Mouse (Mus musculus) left cerebral cortex, adult 11 months (tissue): ENCODE results near the gene Tnfsf4.
A peak's percentile ranks its signal among the peaks of the same experiment; 100 is the strongest.

Experiments used
- DNase-seq: peaks from one replicate; pipeline ENCODE4 v3.0.0; 2022; ENCODE audit warnings: low spot score

The Tnfsf4 gene

DNA sequence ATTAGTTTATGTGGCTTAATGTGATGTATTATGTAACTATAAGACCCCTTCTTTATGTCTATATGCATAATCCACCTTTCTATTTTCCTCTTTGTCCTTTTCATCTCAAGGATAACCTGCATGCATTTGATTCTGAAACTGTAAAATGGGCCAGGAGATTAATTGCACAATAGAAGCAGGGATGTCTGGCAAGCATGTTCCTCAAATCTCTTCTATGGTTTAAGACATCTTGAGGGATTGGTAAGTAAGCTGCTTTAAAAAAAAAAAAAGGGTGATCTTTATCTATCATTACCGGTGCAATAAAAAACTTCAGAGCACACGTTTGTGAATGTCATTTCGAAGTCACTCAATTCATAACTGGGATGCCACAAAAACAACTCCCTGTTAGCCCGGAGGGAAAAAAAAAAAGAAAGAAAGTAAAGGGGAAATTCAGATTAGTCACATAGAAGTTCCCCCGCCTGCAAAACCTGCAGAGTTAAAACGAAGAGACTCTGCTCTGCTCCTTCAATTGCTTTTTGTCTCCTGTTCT lies at the start of gene Tnfsf4:
Tnfsf4 (plus strand) TSS at position 479 of the 529 bp plus-strand sequence.
- DNase-seq = no peak

DNA sequence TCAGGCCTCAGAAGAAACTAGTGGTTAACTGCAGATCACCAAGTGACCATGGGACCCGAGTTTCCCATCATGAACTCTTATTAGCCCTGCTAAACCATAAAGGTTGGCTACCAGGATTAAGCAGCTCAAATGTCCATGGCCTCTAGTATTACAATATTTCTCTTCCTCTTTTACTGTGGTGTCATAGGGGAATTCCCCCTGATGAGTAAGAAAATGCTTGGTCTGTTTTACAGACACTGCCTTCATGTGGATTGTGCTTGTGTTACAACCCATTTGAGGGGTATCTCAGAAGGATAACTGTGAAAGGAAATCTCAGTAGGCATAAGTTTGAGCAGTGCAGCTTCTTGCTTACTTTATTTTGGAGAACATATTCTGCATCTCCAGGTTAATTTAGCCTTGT lies 44.2 kb upstream of the Tnfsf4 start:
- DNase-seq = no peak

DNA sequence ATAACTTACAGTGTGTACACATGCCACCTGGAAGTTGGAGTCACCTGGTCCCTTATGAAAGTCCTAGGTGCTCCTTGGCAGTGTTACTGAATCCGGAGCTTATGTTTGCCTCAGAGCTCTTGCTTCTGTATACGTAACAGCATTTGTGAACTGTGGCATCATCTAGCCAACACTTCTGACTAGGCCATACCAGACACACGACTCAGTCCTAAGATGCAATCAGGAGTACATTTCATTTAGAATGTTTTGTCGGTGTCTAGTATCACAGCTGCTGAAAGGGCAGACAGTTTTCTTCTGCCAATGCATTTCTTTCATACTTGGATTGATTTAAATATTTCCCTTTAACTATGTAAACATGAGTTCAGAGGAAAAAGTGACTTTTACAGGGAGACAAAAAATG lies 30.2 kb upstream of the Tnfsf4 start:
- DNase-seq = no peak

DNA sequence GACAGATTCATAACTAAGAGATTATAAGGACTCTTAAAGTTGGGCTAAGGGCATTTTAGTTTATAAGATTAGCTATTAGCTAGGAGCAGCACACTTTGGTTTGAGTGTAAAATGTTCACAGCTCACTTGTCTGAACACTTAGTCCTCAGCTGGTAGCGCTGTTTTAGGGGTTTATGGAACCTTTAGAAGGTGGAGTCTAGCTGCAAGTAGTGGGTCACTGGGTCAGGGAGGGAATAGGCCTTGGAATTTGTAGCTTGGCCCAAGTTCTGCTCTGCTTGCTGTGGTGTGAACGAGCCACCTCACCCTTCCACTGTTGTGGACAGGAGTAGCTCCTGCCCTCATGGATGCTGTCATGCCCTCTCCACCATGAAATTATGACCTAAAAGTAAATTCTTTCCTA lies 23.3 kb upstream of the Tnfsf4 start:
- DNase-seq = no peak

DNA sequence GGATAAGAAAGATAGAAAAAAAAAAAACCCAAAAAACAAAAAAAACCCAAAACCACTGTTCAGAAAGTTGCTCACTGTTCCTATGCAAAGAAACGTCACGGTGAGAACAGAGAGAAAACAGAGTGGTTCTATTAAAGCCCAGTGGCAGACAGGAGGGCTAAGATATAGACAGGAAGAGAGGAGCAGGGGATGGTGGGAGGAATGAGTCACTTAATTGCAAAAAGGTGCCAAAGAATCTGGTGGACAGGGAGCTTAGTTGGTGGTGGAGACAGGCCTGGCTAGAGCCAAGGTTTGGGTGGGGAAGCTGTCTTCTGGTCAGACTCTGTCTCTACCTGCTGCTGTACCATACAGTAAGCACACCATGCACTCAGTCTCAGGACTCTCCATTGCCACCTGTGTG lies 19.3 kb upstream of the Tnfsf4 start:
- DNase-seq = no peak

DNA sequence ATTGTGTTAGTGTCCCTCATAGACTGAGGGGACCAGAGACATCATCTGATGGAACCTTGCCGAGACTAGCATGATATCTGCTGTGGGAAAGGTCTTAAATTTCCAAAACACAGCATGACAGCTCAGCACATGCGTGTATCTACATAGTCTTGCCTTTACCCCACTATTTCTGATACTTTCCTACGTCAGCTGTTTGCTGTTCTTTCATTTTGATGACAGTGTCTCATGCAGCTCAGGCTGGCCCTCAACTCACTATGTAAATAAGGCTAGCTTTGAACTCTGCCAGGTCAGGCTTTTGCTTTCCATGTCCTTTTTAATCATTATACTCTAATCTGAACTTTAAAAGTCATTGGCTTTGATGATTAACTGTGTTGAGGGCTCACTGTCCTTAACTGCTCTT lies 16.6 kb upstream of the Tnfsf4 start:
- no peak for DNase-seq

DNA sequence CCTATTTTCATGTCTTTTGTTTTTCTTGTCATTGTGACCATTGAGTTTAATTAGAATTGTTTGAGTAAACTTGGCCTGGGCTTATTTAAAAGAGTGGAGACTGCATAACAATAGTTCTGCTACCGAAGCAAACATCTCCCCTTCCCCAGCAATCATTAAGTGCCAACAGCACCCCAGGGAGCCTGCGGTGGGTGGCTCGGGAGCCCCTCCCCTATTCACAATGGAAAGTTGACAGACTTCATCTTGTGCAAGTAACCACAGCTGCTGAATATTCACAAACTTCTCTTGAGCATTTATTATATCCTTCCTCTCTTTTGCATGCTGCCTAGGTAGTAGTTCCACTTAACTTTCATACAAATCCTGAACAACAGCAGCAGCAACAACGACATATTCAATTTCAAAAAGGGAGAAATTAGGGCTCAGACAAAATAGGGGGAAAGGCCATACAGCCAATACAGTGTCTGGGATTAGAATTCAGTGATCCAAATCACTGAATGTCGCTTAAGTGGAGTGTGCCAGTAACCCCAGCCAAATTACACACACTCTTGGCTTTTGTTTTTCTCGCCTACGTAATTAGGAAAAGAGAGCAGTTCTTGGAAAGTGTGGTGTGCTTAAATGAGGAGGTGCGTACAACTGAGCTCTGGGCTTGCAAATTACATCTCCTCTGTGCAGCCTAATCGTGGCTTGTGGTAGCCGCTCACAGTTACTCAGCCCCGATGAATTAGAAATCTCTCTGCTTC lies 15.4 kb upstream of the Tnfsf4 start:
- DNase-seq = no peak

DNA sequence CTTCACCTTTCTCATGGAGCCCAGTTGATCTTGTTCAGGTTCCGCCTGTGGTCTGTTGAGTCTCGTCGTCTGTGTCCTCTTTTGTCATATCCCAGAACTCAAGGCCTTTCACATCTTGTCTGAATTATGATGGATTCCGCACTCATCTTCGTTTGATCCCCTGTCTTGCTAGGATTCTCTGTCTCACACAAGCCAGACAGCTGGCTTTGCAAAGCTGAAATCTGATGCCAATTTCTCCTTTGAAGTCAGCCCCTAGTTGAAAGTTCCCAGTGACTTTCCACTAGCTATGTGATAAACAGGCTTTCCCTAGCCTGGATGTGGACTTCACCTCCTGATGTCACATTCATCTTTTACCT lies 14.8 kb upstream of the Tnfsf4 start:
- DNase-seq = no peak

DNA sequence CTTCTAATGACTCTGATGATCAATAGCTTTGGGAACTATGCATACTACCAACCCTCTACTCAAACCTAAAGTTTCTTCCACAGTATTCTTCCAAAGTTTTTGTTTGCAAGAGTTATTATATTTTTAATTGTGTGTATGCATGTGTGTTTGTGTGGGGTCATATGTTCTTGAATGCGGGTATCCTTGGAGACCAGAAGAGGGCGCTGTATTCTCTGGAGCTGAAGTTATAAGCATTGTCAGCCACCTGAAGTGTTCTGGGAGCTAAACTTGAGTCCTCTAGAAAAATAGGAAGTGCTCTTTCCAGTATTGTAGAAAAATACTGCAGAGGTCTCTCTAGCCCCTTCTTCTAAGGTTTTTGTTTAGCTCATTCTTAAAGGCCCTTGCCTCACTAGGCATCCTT lies 5.1 kb upstream of the Tnfsf4 start:
- DNase-seq = no peak

DNA sequence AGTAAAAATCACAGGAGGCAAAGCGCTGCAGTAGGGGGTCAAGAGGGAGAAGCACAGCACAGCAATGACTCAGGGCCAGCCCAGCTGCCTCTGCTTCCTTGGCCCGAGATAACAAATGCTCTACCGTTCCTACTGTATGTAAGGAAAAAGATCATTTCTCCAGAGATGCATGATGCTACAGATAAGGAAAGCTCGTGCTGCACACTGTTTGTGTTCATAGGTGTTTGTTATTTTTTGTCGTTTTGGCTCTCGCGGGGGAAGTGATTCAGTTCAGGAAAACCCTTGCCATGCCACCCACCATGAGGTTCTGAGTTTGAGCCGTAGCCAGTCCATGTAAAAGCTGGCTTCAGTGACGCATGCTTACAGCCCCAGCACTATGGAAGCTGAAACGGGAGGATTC lies 2.3 kb upstream of the Tnfsf4 start:
- DNase-seq = no peak

DNA sequence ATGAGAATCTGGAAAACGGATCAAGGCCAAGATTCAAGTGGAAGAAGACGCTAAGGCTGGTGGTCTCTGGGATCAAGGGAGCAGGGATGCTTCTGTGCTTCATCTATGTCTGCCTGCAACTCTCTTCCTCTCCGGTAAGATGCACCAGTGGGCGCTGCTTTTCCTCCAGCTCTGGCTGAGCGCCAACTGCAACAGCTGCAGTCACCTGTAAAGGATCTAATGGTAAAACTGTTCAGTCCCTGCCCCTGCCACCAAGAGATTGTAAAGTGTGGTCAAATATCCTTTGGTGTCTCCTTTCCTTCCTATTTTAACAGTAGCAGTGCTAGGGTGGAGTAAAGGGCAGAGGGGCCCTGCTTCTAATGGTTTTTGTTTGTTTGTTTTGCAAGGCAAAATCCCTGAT lies 401 bp downstream of the Tnfsf4 start:
- DNase-seq = no peak

DNA sequence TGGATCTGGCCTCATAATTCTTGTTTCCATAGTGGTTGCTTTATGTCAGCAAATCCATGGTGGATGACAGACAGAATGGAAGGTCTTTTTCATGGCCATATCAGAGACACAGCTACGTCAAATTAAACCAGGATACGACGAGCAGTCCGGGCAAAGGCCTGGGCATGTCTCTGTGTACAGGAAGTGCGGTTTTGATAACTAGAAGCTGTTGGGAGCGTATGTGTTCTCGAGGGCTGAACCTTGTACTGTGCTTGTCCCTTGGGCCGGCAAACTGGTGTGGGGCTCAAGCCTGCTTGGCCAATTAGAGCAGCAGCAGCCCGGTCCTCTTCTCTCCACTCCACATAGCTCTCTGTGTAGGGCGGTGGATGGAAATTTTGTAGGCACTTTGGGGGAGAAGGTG lies 1.1 kb downstream of the Tnfsf4 start:
- DNase-seq = no peak

DNA sequence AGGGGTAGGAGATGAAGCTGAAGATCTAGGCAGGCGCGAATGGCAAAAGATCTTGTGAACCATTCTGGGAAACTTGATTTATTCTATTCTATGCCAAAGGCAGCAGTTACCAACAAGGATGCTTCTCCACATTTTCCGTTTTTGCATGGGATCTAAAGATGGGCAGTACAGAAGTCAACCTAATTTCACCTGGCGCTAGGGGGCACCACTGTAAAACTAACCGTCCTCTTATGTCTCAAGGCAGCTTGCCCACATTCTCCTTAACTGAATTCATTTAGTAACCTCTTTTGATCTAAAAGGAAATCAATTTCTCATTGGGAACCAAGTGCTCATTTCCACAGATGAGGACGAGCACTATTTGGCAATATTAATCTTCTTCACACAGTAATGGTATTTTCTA lies 4.9 kb downstream of the Tnfsf4 start:
- peak; percentile 57 for DNase-seq

DNA sequence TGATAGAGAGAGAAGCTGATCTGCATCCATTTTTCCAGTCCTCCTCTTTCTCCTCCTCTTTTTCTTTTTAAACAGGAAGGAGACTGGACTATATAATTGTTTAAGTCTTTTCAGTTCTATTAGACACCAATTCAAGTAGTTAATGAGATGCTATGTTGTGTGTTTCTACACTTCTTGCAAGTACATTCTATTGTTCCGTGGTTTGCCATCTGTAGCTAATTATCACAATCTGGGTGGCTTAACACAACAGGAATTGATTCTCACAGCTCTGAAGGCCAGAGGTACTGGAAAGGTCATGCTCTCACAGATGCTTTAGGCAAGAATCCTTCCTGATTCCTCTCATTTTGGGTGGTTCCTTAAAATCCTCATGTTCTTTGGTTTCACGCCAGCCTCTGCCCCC lies 7.9 kb downstream of the Tnfsf4 start:
- no peak for DNase-seq

DNA sequence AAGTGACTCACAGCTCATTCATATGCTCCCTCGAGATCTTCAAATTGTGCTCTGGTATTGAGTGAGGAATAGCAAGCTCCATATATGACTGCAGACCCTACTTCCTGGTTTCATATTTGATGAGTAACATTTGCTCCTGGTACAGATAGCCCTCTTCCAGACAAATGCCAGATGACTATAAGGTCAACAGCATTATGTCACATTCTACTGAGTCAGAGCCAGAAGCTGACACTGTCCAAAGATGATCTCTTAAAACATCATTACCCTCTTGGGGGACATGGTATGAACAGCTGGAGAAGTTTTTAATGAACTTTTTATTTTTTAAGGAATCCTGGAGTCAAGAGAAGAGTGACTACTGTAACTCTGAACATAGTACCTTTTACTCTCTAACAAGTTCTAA lies 11.3 kb downstream of the Tnfsf4 start:
- no peak for DNase-seq

DNA sequence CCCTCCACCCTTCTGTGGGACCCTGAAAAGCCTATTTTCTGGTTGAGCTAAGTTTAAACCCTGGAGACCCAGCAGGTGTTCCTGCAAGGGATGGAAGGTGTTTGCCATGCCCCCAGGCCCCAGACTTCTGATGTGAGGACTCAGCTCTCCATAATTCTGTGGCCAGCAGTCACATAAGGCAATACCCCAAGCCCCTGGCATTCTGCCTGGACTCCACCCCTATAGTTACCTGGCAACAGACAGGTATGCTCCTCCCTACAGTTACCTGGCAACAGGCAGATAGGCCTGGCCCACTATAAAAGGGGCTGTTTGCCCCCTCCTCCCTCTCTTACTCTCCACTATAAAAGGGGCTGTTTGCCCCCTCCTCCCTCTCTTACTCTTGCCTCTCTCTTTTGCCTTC lies 24.7 kb downstream of the Tnfsf4 start:
- no peak for DNase-seq

DNA sequence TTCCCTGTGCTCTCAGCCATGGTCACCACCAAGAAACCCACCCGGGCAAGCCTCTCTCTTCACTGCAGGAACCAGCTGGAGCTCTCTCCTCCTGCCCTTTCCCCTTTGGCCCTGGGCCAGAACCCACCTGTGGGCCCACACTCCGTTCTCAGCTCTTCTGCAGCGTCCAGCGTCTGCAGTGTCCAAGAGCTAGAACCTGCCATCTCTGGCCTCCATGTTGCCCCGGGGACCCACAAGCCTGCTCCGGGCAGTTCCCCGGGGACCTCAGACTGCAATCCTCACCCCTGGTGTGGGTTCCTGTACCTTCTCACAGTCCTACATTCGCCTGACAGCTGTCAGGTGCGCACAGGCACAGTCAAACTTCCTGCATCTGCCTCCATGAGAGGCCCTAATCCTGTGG lies 25.4 kb downstream of the Tnfsf4 start:
- DNase-seq = no peak

DNA sequence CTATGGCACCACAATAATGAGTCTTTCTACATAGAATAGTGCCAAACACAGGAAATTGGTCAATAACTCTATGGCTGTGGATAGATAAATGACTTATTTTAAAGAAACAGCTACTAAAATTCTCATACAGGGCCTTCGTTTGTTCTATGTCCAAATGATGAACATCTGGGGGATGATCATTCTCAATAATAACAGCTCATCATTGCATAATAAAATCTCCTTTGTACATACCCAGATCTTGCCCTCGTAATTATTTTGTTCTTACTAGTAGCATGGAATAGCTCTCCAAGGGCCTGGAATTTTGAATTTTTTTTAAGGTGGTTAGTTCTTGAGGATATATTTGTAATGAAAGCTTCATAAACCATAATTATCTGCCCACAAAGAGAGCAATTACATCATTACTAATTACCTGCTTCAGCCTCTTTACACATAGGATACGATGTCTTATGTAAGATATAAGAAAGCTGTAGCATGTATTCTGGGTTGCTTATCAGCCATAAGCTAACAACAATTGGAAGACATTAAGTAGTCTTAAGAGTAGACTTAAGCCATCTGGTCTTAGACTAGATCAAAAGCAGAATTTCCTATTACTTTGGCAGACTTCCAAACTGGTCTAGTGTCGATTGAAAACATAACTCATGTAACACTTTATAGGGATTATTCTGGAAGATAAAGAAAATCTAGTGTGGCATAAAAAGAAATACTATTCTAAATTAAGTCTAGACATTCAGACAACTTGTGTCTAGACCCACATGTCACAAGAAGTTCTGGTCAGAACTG lies 31.3 kb downstream of the Tnfsf4 start:
- DNase-seq = no peak

DNA sequence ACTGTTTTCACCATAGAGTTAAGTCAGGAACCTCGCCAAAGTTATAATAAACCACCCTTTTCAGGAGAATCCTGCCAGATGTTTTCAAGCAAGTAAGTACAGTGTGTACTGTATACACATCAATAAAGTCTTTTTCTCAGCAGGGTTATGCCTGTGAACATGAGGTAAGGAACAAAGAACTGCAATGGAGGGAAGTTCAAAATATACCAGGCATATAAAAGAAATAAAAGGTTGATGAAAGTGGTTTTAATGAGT lies 31.8 kb downstream of the Tnfsf4 start:
- no peak for DNase-seq

DNA sequence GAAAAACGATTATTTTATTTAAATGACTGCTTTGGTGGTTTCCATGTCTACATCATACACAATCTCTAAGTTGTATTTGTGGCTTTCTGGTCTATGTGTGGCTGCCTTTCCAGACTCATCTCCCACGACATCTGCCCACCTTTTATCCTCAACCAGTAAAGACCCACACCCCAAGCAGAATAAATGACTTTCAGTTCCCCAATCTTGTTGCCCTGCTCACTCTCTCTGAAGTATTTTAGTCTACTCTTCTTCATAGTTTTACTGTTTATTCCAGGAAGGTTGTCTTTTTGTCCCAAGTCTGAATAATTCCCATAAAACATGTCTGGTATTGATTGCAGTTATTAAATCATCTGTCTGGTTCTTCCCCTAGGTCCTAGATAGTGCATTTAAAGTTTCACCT lies 40.6 kb downstream of the Tnfsf4 start:
- no peak for DNase-seq

DNA sequence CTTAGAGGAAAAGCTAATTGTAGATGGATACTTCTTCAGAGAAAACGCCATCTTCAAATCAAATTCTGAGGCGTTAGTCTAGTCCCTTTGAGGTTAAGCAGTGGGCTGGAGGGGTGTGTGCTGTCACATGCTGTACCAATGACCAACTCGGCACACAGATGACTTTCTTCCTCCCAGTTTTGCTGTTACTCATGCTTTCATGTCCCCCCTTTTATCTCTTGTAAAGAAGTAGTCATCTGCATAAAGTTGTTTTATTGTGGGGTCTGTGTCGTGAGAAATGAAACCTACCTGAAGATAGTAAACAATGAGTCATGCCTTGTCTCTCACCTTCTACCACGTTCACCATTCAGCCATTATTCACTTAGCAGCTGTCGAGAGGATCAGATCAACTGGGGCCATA lies 41.3 kb downstream of the Tnfsf4 start:
- DNase-seq = no peak

DNA sequence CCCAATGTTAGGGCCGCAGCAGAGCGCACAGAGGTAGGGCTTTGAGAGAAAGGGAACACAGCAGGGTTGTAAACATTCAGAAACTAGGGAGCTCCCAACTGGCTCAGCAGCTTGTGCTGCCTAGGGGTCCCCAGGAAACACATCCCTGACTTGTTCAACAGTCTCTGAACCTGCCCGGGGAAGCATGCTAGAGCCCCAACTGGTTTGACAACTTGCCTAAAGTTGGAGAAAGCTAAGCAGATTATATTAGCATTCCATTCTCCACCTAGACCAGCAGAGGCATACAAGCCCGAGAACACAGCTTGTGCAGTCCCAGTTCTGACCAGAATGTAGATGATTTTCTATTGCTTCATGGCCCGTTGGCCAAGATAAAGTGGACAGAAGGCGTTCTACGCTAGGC lies 49.6 kb downstream of the Tnfsf4 start:
- DNase-seq = no peak

DNA sequence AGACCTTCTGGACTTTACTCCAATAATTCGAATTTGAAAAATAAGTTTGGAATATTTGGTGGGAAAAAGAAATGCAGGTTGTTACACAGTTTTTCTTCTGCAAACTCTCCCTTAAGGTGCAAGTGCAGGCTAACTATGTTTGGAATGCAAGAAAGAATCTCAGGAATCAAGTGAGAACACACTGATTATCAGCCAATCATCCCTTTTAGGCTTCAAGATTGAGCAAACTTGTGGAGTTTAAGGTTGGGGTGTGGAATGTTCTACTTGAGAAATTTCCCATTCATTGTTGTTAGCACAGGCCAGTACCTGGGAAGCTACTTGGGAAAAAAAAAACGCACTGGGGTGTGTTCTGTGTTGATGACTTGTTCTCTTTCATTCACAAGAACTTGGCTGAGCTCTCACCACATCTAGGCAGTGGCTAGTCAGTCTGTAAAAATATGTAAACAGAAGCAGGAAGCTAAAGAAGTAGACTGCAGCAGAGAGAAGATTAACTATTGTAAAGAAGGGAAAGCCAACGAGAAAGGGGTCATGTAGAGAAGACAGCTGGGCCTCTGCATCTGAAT lies 56.6 kb downstream of the Tnfsf4 start:
- DNase-seq = no peak

DNA sequence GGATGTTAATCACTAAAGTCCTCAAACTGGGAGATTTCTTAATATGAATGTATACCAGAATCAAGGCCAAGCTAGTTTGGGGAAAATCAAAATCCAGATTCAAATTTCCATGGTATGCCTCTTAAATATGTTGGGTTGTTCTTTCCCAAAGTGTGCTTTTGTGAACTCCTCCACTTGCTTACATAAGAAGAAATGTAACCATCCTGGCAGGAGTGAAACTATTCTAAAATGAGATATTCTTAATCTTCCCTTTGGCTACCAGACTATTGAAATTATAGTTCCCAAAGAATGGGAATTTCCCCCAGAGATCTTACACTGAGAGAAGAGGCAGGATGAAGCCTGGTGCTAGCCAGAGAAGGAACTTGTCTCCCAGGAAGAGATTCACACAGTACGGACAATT lies 57.0 kb downstream of the Tnfsf4 start:
- peak; percentile 2 for DNase-seq
